Mouse (Mus musculus): ENCODE data around the gene Taf11. TPM values are rescaled to one million over a fixed set of nuclear protein-coding genes. Genes with fewer than 3 reads are reported as not detected.

Gene Taf11
- polyA plus RNA-seq, 1 experiment from 2014 or later = 95.5 TPM

GRCm38 (mm10) chr17:27911371-27911770 lies 1.7 kb upstream of the Taf11 start:
- no peak for DNase-seq (ENCODE audit: low spot score)
- no peaks in the 10 kb centered on the region for H3K27me3 ChIP-seq (ENCODE audit: low read depth, poor library complexity, severe bottlenecking)
- 90% methylated on average over 7 of the region's 7 CpGs for WGBS
- no peak overlapping the region for H3K4me3 ChIP-seq
- H3K4me1 ChIP-seq = peaks cover 35% of the 10 kb centered on the region
- no peak overlapping the region for H3K27ac ChIP-seq (replicated peaks)
- no peaks in the 10 kb centered on the region for H3K9me3 ChIP-seq (replicated peaks)
- H3K36me3 ChIP-seq = no peaks in the 10 kb centered on the region

- DNase-seq (ENCODE audit: low spot score) = peak; percentile 89
- H3K36me3 ChIP-seq = peaks cover 14% of the 10 kb centered on the region
- peak within 1 kb of the TSS; percentile 91 for H3K27ac ChIP-seq (replicated peaks)
- no peaks in the 10 kb centered on the region for H3K27me3 ChIP-seq (ENCODE audit: low read depth, poor library complexity, severe bottlenecking)
- no peaks in the 10 kb centered on the region for H3K9me3 ChIP-seq (replicated peaks)
- H3K4me1 ChIP-seq = peaks cover 46% of the 10 kb centered on the region
- H3K4me3 ChIP-seq = peak within 1 kb of the TSS; percentile 98
- WGBS = under 1% methylated on average over 78 of the region's 78 CpGs
Observed at GRCm38 (mm10) chr17:27908888-27909621, 589 bp downstream of the Taf11 start, which contains the start of gene Anks1. Gene Anks1, plus strand, starts transcription at chr17:27909306.

GRCm38 (mm10) chr17:27908206-27908887 lies 1.3 kb downstream of the Taf11 start:
- 2% methylated on average over 12 of the region's 12 CpGs for WGBS
- peaks cover 46% of the 10 kb centered on the region for H3K4me1 ChIP-seq
- peaks cover 21% of the 10 kb centered on the region for H3K36me3 ChIP-seq
- no peaks in the 10 kb centered on the region for H3K27me3 ChIP-seq (ENCODE audit: low read depth, poor library complexity, severe bottlenecking)
- no peaks in the 10 kb centered on the region for H3K9me3 ChIP-seq (replicated peaks)
- H3K27ac ChIP-seq (replicated peaks) = peak overlapping the region; percentile 91
- DNase-seq (ENCODE audit: low spot score) = no peak
- H3K4me3 ChIP-seq = peak overlapping the region; percentile 98

- H3K4me3 ChIP-seq = peak overlapping the region; percentile 98
- under 1% methylated on average over 45 of the region's 45 CpGs for WGBS
- peak; percentile 93 for DNase-seq (ENCODE audit: low spot score)
- H3K27ac ChIP-seq (replicated peaks) = peak overlapping the region; percentile 91
- no peaks in the 10 kb centered on the region for H3K9me3 ChIP-seq (replicated peaks)
- peaks cover 28% of the 10 kb centered on the region for H3K36me3 ChIP-seq
- H3K4me1 ChIP-seq = peaks cover 46% of the 10 kb centered on the region
- H3K27me3 ChIP-seq (ENCODE audit: low read depth, poor library complexity, severe bottlenecking) = no peaks in the 10 kb centered on the region
Observed at GRCm38 (mm10) chr17:27907512-27908205, 2.0 kb downstream of the Taf11 start.

GRCm38 (mm10) chr17:27886499-27887210 lies 23.0 kb downstream of the Taf11 start:
- DNase-seq (ENCODE audit: low spot score) = no peak
- 85% methylated on average over 19 of the region's 19 CpGs for WGBS
- H3K4me3 ChIP-seq = no peak overlapping the region
- no peaks in the 10 kb centered on the region for H3K9me3 ChIP-seq (replicated peaks)
- no peaks in the 10 kb centered on the region for H3K4me1 ChIP-seq
- no peak overlapping the region for H3K27ac ChIP-seq (replicated peaks)
- no peaks in the 10 kb centered on the region for H3K27me3 ChIP-seq (ENCODE audit: low read depth, poor library complexity, severe bottlenecking)
- peaks cover 89% of the 10 kb centered on the region for H3K36me3 ChIP-seq

GRCm38 (mm10) chr17:27883994-27884393 lies 25.6 kb downstream of the Taf11 start:
- no peak for DNase-seq (ENCODE audit: low spot score)
- WGBS = 95% methylated on average over 6 of the region's 6 CpGs
- Histone ChIP-seq H3K4me3 (no peak overlapping the region), H3K4me1 (no peaks in the 10 kb centered on the region), H3K27me3 (ENCODE audit: low read depth, poor library complexity, severe bottlenecking) (no peaks in the 10 kb centered on the region), H3K27ac (replicated peaks) (no peak overlapping the region), H3K9me3 (replicated peaks) (no peaks in the 10 kb centered on the region), H3K36me3 (peaks cover 92% of the 10 kb centered on the region)

GRCm38 (mm10) chr17:27883129-27883528 lies 26.5 kb downstream of the Taf11 start:
- Histone ChIP-seq H3K27me3 (ENCODE audit: low read depth, poor library complexity, severe bottlenecking) (no peaks in the 10 kb centered on the region), H3K27ac (replicated peaks) (no peak overlapping the region), H3K9me3 (replicated peaks) (no peaks in the 10 kb centered on the region), H3K4me1 (no peaks in the 10 kb centered on the region), H3K4me3 (no peak overlapping the region), H3K36me3 (peaks cover 93% of the 10 kb centered on the region)
- no peak for DNase-seq (ENCODE audit: low spot score)
- 95% methylated on average over 8 of the region's 8 CpGs for WGBS

GRCm38 (mm10) chr17:27881518-27881917 lies 28.1 kb downstream of the Taf11 start:
- no peaks in the 10 kb centered on the region for H3K4me1 ChIP-seq
- DNase-seq (ENCODE audit: low spot score) = no peak
- no peak overlapping the region for H3K4me3 ChIP-seq
- WGBS = 67% methylated on average over 11 of the region's 11 CpGs
- H3K9me3 ChIP-seq (replicated peaks) = no peaks in the 10 kb centered on the region
- no peak overlapping the region for H3K27ac ChIP-seq (replicated peaks)
- H3K36me3 ChIP-seq = peaks cover 79% of the 10 kb centered on the region
- no peaks in the 10 kb centered on the region for H3K27me3 ChIP-seq (ENCODE audit: low read depth, poor library complexity, severe bottlenecking)

- WGBS = 71% methylated on average over 5 of the region's 5 CpGs
- no peak overlapping the region for H3K27ac ChIP-seq (replicated peaks)
- DNase-seq (ENCODE audit: low spot score) = no peak
- no peaks in the 10 kb centered on the region for H3K9me3 ChIP-seq (replicated peaks)
- H3K36me3 ChIP-seq = peaks cover 20% of the 10 kb centered on the region
- no peak overlapping the region for H3K4me3 ChIP-seq
- H3K4me1 ChIP-seq = no peaks in the 10 kb centered on the region
- H3K27me3 ChIP-seq (ENCODE audit: low read depth, poor library complexity, severe bottlenecking) = no peaks in the 10 kb centered on the region
Observed at GRCm38 (mm10) chr17:27874510-27874909, 35.1 kb downstream of the Taf11 start.

- no peaks in the 10 kb centered on the region for H3K4me1 ChIP-seq
- H3K36me3 ChIP-seq = peaks cover 16% of the 10 kb centered on the region
- WGBS = 90% methylated on average over 3 of the region's 3 CpGs
- no peak overlapping the region for H3K4me3 ChIP-seq
- H3K9me3 ChIP-seq (replicated peaks) = no peaks in the 10 kb centered on the region
- no peak for DNase-seq (ENCODE audit: low spot score)
- no peak overlapping the region for H3K27ac ChIP-seq (replicated peaks)
- no peaks in the 10 kb centered on the region for H3K27me3 ChIP-seq (ENCODE audit: low read depth, poor library complexity, severe bottlenecking)
Observed at GRCm38 (mm10) chr17:27873583-27873982, 36.1 kb downstream of the Taf11 start.

- Histone ChIP-seq H3K4me1 (no peaks in the 10 kb centered on the region), H3K4me3 (no peak overlapping the region), H3K36me3 (peaks cover 10% of the 10 kb centered on the region), H3K9me3 (replicated peaks) (no peaks in the 10 kb centered on the region), H3K27me3 (ENCODE audit: low read depth, poor library complexity, severe bottlenecking) (no peaks in the 10 kb centered on the region), H3K27ac (replicated peaks) (no peak overlapping the region)
- WGBS = 93% methylated on average over 3 of the region's 3 CpGs
- DNase-seq (ENCODE audit: low spot score) = no peak
Observed at GRCm38 (mm10) chr17:27871851-27872250, 37.8 kb downstream of the Taf11 start.

- no peaks in the 10 kb centered on the region for H3K27me3 ChIP-seq (ENCODE audit: low read depth, poor library complexity, severe bottlenecking)
- H3K36me3 ChIP-seq = peaks cover 10% of the 10 kb centered on the region
- WGBS = 94% methylated on average over 4 of the region's 4 CpGs
- no peak overlapping the region for H3K4me3 ChIP-seq
- no peak overlapping the region for H3K27ac ChIP-seq (replicated peaks)
- DNase-seq (ENCODE audit: low spot score) = no peak
- H3K9me3 ChIP-seq (replicated peaks) = no peaks in the 10 kb centered on the region
- 0 out of 2 replicates have a peak, but pooled peaks cover 4% of the 10 kb centered on the region for H3K4me1 ChIP-seq
Observed at GRCm38 (mm10) chr17:27866737-27867136, 42.9 kb downstream of the Taf11 start.

Data from midbrain, embryonic 10.5 days (tissue).